Mouse (Mus musculus) hindbrain, embryonic 15.5 days (tissue): ENCODE measurements around the gene Nap1l1. TPM values are rescaled to one million over a fixed set of nuclear protein-coding genes. Genes with fewer than 3 reads are reported as not detected.
A peak's percentile ranks its signal among the peaks of the same experiment; 100 is the strongest.
"Not testable (repeated sequence)": the region's sequence is repeated elsewhere in the genome, so short reads cannot be mapped to it uniquely, and the experiment has no call there.

Experiments used
- ATAC-seq: fragments of 200-750 bp; cut with Nextera tagmentation; 2 replicates; pipeline ENCODE4 v1.8.0; 2017; ENCODE audit warnings: low read depth, moderate number of reproducible peaks, moderate TSS enrichment; ENCODE audit not compliant: low FRiP score
- H3K27ac ChIP-seq: fragments of 300-500 bp; sonication (generic); replicated peaks from 2 replicates; pipeline ENCODE4 v1.5.1; 2015; ENCODE audit warnings: mild to moderate bottlenecking, inconsistent platforms
- H3K27me3 ChIP-seq: fragments of 300-500 bp; sonication (generic); 2 replicates; pipeline ENCODE4 v1.6.1; 2015; ENCODE audit warnings: control low read depth, inconsistent platforms
- H3K36me3 ChIP-seq: fragments of 300-500 bp; sonication (generic); 2 replicates; pipeline ENCODE4 v1.6.1; 2015; ENCODE audit warnings: control low read depth, inconsistent platforms
- H3K4me1 ChIP-seq: fragments of 300-500 bp; sonication (generic); replicated peaks from 2 replicates; pipeline ENCODE4 v1.6.1; 2015; ENCODE audit warnings: control low read depth, inconsistent platforms
- H3K4me2 ChIP-seq: fragments of 300-500 bp; sonication (generic); 2 replicates; pipeline ENCODE4 v1.6.1; 2015; ENCODE audit warnings: moderate library complexity, mild to moderate bottlenecking, inconsistent platforms
- H3K4me3 ChIP-seq: fragments of 300-500 bp; sonication (generic); 2 replicates; pipeline ENCODE4 v1.5.1; 2015; ENCODE audit warnings: mild to moderate bottlenecking, inconsistent platforms
- H3K9ac ChIP-seq: fragments of 300-500 bp; sonication (generic); 2 replicates; pipeline ENCODE4 v1.6.1; 2015; ENCODE audit warnings: inconsistent platforms
- H3K9me3 ChIP-seq: fragments of 300-500 bp; sonication (generic); 2 replicates; pipeline ENCODE4 v1.6.1; 2016; ENCODE audit warnings: control low read depth, inconsistent platforms
- WGBS: fragments of 180-500 bp; shearing (Covaris S2); methylation state at CpG from one replicate; pipeline ENCODE4 v1.1.7; 2015; 5-methylcytosine and 5-hydroxymethylcytosine counted together
- polyA plus RNA-seq: library from polyadenylated mRNA; unstranded; fragments of >200 nt; fragmentation: Nextera tagmentation; extraction: Ambion mirVana; gene quantifications from 2 replicates; pipeline ENCODE4 v1.2.1, GENCODE M21; 2015

The Nap1l1 gene
- polyA plus RNA-seq, 1 experiment from 2014 or later = 164 TPM

GRCm38 (mm10) chr10:111488793-111489192, 15.8 kb downstream of the Nap1l1 start:
- no peak overlapping the region for H3K27ac ChIP-seq
- H3K4me2 ChIP-seq = no peak overlapping the region
- peaks cover 58% of the 10 kb centered on the region for H3K36me3 ChIP-seq
- no peak overlapping the region for H3K4me3 ChIP-seq
- 90% methylated on average over 2 of the region's 2 CpGs for WGBS
- no peaks in the 10 kb centered on the region for H3K9me3 ChIP-seq
- no peak for ATAC-seq
- H3K9ac ChIP-seq = no peak overlapping the region
- H3K27me3 ChIP-seq = no peaks in the 10 kb centered on the region
- no peaks in the 10 kb centered on the region for H3K4me1 ChIP-seq

- not testable (repeated sequence) for H3K9ac ChIP-seq, H3K27me3 ChIP-seq, H3K27ac ChIP-seq, ATAC-seq, H3K4me1 ChIP-seq, H3K9me3 ChIP-seq, H3K4me2 ChIP-seq, H3K4me3 ChIP-seq
- WGBS = 87% methylated on average over 4 of the region's 4 CpGs
- peaks cover 58% of the 10 kb centered on the region for H3K36me3 ChIP-seq
Observed at GRCm38 (mm10) chr10:111490079-111490478, 17.1 kb downstream of the Nap1l1 start.

- ATAC-seq = no peak
- Histone ChIP-seq H3K27me3 (no peaks in the 10 kb centered on the region), H3K4me2 (no peak overlapping the region), H3K27ac (no peak overlapping the region), H3K4me1 (no peaks in the 10 kb centered on the region), H3K9ac (no peak overlapping the region), H3K36me3 (peaks cover 53% of the 10 kb centered on the region), H3K9me3 (no peaks in the 10 kb centered on the region), H3K4me3 (no peak overlapping the region)
- WGBS = 94% methylated on average over 7 of the region's 7 CpGs
Observed at GRCm38 (mm10) chr10:111495888-111496287, 22.9 kb downstream of the Nap1l1 start.

GRCm38 (mm10) chr10:111499892-111500291, 26.9 kb downstream of the Nap1l1 start:
- Histone ChIP-seq H3K27me3 (no peaks in the 10 kb centered on the region), H3K36me3 (peaks cover 27% of the 10 kb centered on the region), H3K4me3 (no peak overlapping the region), H3K9ac (no peak overlapping the region), H3K4me2 (no peak overlapping the region), H3K9me3 (no peaks in the 10 kb centered on the region), H3K27ac (no peak overlapping the region), H3K4me1 (peaks cover 6% of the 10 kb centered on the region; the same call in 1 of the 2 replicates)
- WGBS = 63% methylated on average over 6 of the region's 6 CpGs
- ATAC-seq = no peak

GRCm38 (mm10) chr10:111503071-111503470, 30.0 kb downstream of the Nap1l1 start:
- WGBS = 7% methylated on average over 3 of the region's 3 CpGs
- H3K4me1 ChIP-seq = peaks cover 22% of the 10 kb centered on the region; the same call in 1 of the 2 replicates
- no peak overlapping the region for H3K9ac ChIP-seq
- ATAC-seq = no peak
- no peak overlapping the region for H3K4me3 ChIP-seq
- H3K27me3 ChIP-seq = no peaks in the 10 kb centered on the region
- H3K4me2 ChIP-seq = no peak overlapping the region
- peaks cover 6% of the 10 kb centered on the region; the same call in 1 of the 2 replicates for H3K36me3 ChIP-seq
- H3K9me3 ChIP-seq = no peaks in the 10 kb centered on the region
- H3K27ac ChIP-seq = no peak overlapping the region

GRCm38 (mm10) chr10:111503716-111504115, 30.7 kb downstream of the Nap1l1 start:
- ATAC-seq = no peak
- WGBS = 41% methylated on average over 10 of the region's 10 CpGs
- peaks cover 24% of the 10 kb centered on the region for H3K4me1 ChIP-seq

GRCm38 (mm10) chr10:111504606-111505005, 31.6 kb downstream of the Nap1l1 start:
- H3K9me3 ChIP-seq = no peaks in the 10 kb centered on the region
- no peak for ATAC-seq
- peaks cover 33% of the 10 kb centered on the region for H3K4me1 ChIP-seq
- no peak overlapping the region for H3K27ac ChIP-seq
- H3K4me3 ChIP-seq = no peak overlapping the region
- 71% methylated on average over 1 of the region's 1 CpGs for WGBS
- no peak overlapping the region for H3K9ac ChIP-seq
- H3K4me2 ChIP-seq = no peak overlapping the region
- H3K27me3 ChIP-seq = no peaks in the 10 kb centered on the region
- H3K36me3 ChIP-seq = no peaks in the 10 kb centered on the region

More at GRCm38 (mm10) chr10:111503716-111504115, 30.7 kb downstream of the Nap1l1 start:
- Histone ChIP-seq H3K9ac (no peak overlapping the region), H3K27ac (no peak overlapping the region), H3K9me3 (no peaks in the 10 kb centered on the region), H3K4me2 (no peak overlapping the region), H3K27me3 (no peaks in the 10 kb centered on the region), H3K4me3 (no peak overlapping the region), H3K36me3 (no peaks in the 10 kb centered on the region)

GRCm38 (mm10) chr10:111505406-111505805, 32.4 kb downstream of the Nap1l1 start:
- Histone ChIP-seq H3K9me3 (no peaks in the 10 kb centered on the region), H3K4me3 (no peak overlapping the region), H3K9ac (no peak overlapping the region), H3K27ac (no peak overlapping the region; the same call in 1 of the 2 replicates), H3K4me2 (peak overlapping the region; percentile 96), H3K36me3 (no peaks in the 10 kb centered on the region), H3K4me1 (peaks cover 39% of the 10 kb centered on the region), H3K27me3 (no peaks in the 10 kb centered on the region)
- no peak for ATAC-seq
- 60% methylated on average over 7 of the region's 7 CpGs for WGBS

- 2% methylated on average over 87 of the region's 94 CpGs for WGBS
- peak within 1 kb of the TSS; percentile 98 for H3K9ac ChIP-seq
- peak within 1 kb of the TSS; percentile 94 for H3K27ac ChIP-seq
- H3K27me3 ChIP-seq = no peaks in the 10 kb centered on the region
- H3K4me1 ChIP-seq = peaks cover 39% of the 10 kb centered on the region
- peak within 1 kb of the TSS; percentile 86 for H3K4me3 ChIP-seq
- ATAC-seq = peak; percentile 91
- no peaks in the 10 kb centered on the region for H3K36me3 ChIP-seq
- H3K9me3 ChIP-seq = no peaks in the 10 kb centered on the region
- H3K4me2 ChIP-seq = peak within 1 kb of the TSS; percentile 96
Observed at GRCm38 (mm10) chr10:111506101-111506925, 33.3 kb downstream of the Nap1l1 start, which contains the start of gene Phlda1. Phlda1 (plus strand) TSS chr10:111506286.

- WGBS = 0% methylated on average over 23 of the region's 23 CpGs
- Histone ChIP-seq H3K4me1 (peaks cover 39% of the 10 kb centered on the region), H3K27ac (peak overlapping the region; percentile 94), H3K9ac (peak overlapping the region; percentile 98), H3K27me3 (no peaks in the 10 kb centered on the region), H3K36me3 (no peaks in the 10 kb centered on the region), H3K4me3 (peak overlapping the region; percentile 86), H3K9me3 (no peaks in the 10 kb centered on the region), H3K4me2 (peak overlapping the region; percentile 96)
- peak; percentile 61 for ATAC-seq
Observed at GRCm38 (mm10) chr10:111506926-111507459, 34.0 kb downstream of the Nap1l1 start.

- Histone ChIP-seq H3K27ac (peak overlapping the region; percentile 94), H3K9ac (peak overlapping the region; percentile 98), H3K4me3 (peak overlapping the region; percentile 86), H3K4me2 (peak overlapping the region; percentile 96), H3K4me1 (peaks cover 42% of the 10 kb centered on the region), H3K36me3 (no peaks in the 10 kb centered on the region), H3K27me3 (no peaks in the 10 kb centered on the region), H3K9me3 (no peaks in the 10 kb centered on the region)
- ATAC-seq = peak; percentile 24
- under 1% methylated on average over 38 of the region's 38 CpGs for WGBS
Observed at GRCm38 (mm10) chr10:111507460-111508211, 34.6 kb downstream of the Nap1l1 start.
